Mouse (Mus musculus): Measurements from ENCODE around the gene P4ha3. TPM values are rescaled to one million over a fixed set of nuclear protein-coding genes. Genes with fewer than 3 reads are reported as not detected.

Gene P4ha3
- polyA plus RNA-seq, 1 experiment from 2014 or later, result 0.76 TPM

DNA sequence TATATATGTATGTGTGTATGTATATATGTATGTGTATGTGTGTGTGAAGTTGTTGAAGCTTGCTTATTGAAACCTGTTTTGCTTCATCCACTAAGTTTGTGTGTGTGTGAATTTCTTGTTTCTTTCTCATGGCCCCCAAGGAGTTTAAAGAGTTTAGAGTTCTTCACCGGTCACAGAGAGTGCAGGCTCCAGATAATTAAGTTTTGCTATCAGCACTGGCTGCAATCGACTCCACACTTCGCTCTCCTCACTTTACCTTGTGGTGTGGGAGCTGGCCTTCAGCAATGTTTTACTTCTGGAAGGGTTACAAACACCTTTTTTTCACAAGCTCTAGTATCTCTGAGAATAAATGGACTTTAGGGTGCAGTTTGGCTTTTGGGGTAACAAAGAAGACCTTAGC lies 45.9 kb downstream of the P4ha3 start:
- Histone ChIP-seq H3K27me3 (no peaks in the 10 kb centered on the region), H3K27ac (no peak overlapping the region), H3K9me3 (replicated peaks) (no peaks in the 10 kb centered on the region), H3K9ac (no peak overlapping the region), H3K36me3 (peaks cover 66% of the 10 kb centered on the region), H3K4me3 (replicated peaks) (no peak overlapping the region), H3K4me1 (replicated peaks) (no peaks in the 10 kb centered on the region), H3K4me2 (no peak overlapping the region)
- WGBS (ENCODE audit: insufficient replicate concordance), result 59% methylated on average over 3 of the region's 3 CpGs
- DNase-seq (no peak), ATAC-seq (ENCODE audit: low read depth) (no peak)

DNA sequence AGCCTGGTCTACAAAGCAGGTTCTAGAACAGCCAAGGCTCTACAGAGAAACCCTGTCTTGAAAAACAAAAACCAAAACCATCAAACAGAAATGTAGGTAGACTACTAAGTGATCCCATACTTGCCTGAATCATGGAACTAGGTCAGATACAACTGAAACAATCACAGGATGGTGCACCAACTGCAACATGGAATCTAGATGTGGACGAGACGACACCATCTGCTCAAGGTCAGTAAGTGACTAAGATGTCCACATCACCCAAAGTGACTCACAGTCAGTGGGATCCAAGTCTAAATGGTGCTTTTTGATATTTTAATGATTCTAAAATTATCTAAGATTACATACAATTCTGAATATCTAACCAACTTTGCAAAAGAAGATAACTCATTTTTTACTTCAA lies 50.6 kb downstream of the P4ha3 start:
- 77% methylated on average over 2 of the region's 2 CpGs for WGBS (ENCODE audit: insufficient replicate concordance)
- peaks cover 77% of the 10 kb centered on the region for H3K36me3 ChIP-seq
- no peak overlapping the region for H3K4me2 ChIP-seq

DNA sequence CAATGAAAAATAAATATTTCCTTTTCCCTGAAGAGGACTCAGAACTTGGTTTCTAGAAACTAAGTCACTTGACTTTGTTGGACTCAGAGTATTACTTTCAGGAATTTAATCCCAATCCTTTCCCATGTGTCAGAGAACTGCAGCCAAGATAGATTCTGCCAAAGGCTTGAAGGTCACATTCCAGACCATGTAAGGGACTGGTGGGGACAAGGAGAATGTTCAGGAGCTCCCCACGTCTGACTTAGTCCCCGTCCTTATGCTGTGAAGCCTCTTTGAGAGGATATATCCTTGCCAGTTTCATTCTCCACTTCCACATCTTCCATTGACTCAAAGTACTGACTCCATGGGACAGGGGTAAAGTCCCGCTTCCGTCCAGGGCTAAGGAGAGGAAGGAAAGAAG lies 69.7 kb downstream of the P4ha3 start:
- H3K27ac ChIP-seq, result no peak overlapping the region
- no peak overlapping the region for H3K4me2 ChIP-seq
- peaks cover 9% of the 10 kb centered on the region for H3K36me3 ChIP-seq
- no peak overlapping the region for H3K4me3 ChIP-seq (replicated peaks)
- ATAC-seq (ENCODE audit: low read depth) (no peak), DNase-seq (no peak)
- WGBS (ENCODE audit: insufficient replicate concordance), result 80% methylated on average over 4 of the region's 4 CpGs
- H3K9ac ChIP-seq, result no peak overlapping the region
- no peaks in the 10 kb centered on the region for H3K4me1 ChIP-seq (replicated peaks)
- H3K27me3 ChIP-seq, result no peaks in the 10 kb centered on the region
- no peaks in the 10 kb centered on the region for H3K9me3 ChIP-seq (replicated peaks)

More for the DNA sequence above, 50.6 kb downstream of the P4ha3 start:
- Histone ChIP-seq H3K9me3 (replicated peaks) (no peaks in the 10 kb centered on the region), H3K9ac (no peak overlapping the region), H3K4me1 (replicated peaks) (no peaks in the 10 kb centered on the region), H3K4me3 (replicated peaks) (no peak overlapping the region), H3K27ac (no peak overlapping the region), H3K27me3 (no peaks in the 10 kb centered on the region)
- ATAC-seq (ENCODE audit: low read depth) (no peak), DNase-seq (no peak)

DNA sequence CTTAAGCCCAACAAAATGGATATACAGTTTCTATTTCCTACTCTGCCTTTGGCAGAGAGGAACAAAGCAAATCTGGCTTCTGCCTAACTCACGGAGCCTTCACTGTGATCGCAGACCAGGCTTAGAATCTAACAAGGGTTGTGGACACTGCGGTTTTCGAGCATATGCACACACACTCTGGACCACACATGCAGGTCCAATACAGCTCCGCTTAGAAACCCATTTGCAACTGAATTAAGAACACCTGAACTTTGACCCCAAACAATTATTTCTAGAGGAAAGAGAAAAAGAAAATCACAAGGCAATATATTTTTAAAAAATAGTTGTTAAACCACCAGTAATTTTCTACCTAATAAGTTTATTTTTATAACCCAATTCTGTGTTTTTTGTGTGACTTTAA lies 71.0 kb downstream of the P4ha3 start:
- H3K27ac ChIP-seq, result no peak overlapping the region

DNA sequence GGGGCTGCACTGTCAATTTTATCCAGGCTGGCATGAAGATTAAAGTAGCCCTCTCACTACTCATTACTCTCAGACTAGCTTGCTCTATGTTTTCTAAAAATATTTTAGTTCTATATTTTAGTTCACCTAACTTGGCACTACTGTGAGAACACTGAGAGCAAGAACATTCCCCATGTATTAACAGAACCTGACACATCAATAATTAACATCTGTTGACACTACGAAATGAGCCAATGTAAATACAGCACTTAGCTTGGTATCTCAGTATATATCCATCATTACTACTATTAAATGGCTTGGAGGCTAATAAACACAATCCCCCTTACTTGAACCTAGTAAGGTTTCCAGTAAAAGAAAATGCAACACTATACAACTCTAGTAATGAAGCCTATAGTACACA lies 71.4 kb downstream of the P4ha3 start:
- no peak overlapping the region for H3K9ac ChIP-seq
- H3K27me3 ChIP-seq, result no peaks in the 10 kb centered on the region
- ATAC-seq (ENCODE audit: low read depth) (no peak), DNase-seq (no peak)
- no peak overlapping the region for H3K4me2 ChIP-seq
- no peak overlapping the region for H3K4me3 ChIP-seq (replicated peaks)
- H3K9me3 ChIP-seq (replicated peaks), result no peaks in the 10 kb centered on the region
- H3K4me1 ChIP-seq (replicated peaks), result no peaks in the 10 kb centered on the region
- peaks cover 3% of the 10 kb centered on the region; the same call in 1 of the 2 replicates for H3K36me3 ChIP-seq
- H3K27ac ChIP-seq, result no peak overlapping the region
- 78% methylated on average over 1 of the region's 1 CpGs for WGBS (ENCODE audit: insufficient replicate concordance)

More for the DNA sequence above, 71.0 kb downstream of the P4ha3 start:
- H3K36me3 ChIP-seq, result peaks cover 6% of the 10 kb centered on the region
- DNase-seq (no peak), ATAC-seq (ENCODE audit: low read depth) (no peak)
- 79% methylated on average over 5 of the region's 5 CpGs for WGBS (ENCODE audit: insufficient replicate concordance)
- H3K9ac ChIP-seq, result no peak overlapping the region
- H3K4me2 ChIP-seq, result no peak overlapping the region
- no peak overlapping the region for H3K4me3 ChIP-seq (replicated peaks)
- H3K9me3 ChIP-seq (replicated peaks), result no peaks in the 10 kb centered on the region
- H3K27me3 ChIP-seq, result no peaks in the 10 kb centered on the region
- H3K4me1 ChIP-seq (replicated peaks), result no peaks in the 10 kb centered on the region

DNA sequence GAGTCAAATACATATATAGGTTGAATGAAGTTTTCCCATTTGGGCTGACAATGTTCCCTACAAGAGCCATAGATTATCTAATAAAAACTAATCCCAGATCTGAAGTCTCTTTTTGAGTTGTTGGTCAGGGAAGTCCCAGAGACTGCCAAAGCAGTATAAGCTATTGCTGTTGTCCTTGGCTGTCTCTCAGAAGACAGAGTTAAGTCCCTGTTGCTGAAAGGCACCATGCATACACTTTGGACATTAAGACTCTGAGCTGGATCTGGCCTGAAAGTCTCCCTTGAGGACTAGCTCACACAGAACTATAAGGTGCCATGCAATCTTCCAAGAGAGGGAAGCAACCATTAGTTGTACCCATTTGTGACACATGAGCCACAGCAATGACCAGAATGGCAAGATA lies 72.5 kb downstream of the P4ha3 start:
- no peak overlapping the region for H3K9ac ChIP-seq
- peaks cover 3% of the 10 kb centered on the region; the same call in 1 of the 2 replicates for H3K4me1 ChIP-seq (replicated peaks)
- DNase-seq (no peak), ATAC-seq (ENCODE audit: low read depth) (no peak)
- H3K36me3 ChIP-seq, result peaks cover 3% of the 10 kb centered on the region; the same call in 1 of the 2 replicates
- H3K27ac ChIP-seq, result no peak overlapping the region
- no peaks in the 10 kb centered on the region for H3K9me3 ChIP-seq (replicated peaks)
- H3K4me3 ChIP-seq (replicated peaks), result no peak overlapping the region
- H3K27me3 ChIP-seq, result no peaks in the 10 kb centered on the region
- H3K4me2 ChIP-seq, result no peak overlapping the region

DNA sequence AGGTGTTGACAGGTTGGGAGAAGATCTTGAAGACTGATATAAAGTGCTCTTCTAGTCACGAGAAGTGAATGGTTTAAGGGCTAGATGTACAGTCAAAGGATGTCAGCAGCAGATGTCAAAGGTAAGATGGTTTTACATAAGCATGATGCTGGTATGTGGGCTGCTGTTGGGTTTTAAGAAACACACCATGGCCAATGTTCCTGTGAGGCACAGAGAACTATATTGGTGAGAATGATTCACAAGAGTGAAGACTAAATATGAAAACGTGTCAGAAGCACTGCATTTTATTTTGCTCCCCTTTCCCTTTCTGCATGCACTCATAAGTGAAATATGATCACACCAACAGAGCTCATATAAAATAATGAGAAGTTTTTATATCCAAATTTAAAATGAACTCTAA lies 77.8 kb downstream of the P4ha3 start:
- peaks cover 11% of the 10 kb centered on the region for H3K4me1 ChIP-seq (replicated peaks)
- ATAC-seq (ENCODE audit: low read depth), result no peak
- DNase-seq, result no peak
- no peaks in the 10 kb centered on the region for H3K9me3 ChIP-seq (replicated peaks)
- no peak overlapping the region for H3K27ac ChIP-seq
- H3K4me2 ChIP-seq, result no peak overlapping the region
- no peaks in the 10 kb centered on the region for H3K27me3 ChIP-seq
- H3K9ac ChIP-seq, result no peak overlapping the region
- WGBS (ENCODE audit: insufficient replicate concordance), result 72% methylated on average over 2 of the region's 2 CpGs
- H3K4me3 ChIP-seq (replicated peaks), result no peak overlapping the region
- H3K36me3 ChIP-seq, result no peaks in the 10 kb centered on the region

DNA sequence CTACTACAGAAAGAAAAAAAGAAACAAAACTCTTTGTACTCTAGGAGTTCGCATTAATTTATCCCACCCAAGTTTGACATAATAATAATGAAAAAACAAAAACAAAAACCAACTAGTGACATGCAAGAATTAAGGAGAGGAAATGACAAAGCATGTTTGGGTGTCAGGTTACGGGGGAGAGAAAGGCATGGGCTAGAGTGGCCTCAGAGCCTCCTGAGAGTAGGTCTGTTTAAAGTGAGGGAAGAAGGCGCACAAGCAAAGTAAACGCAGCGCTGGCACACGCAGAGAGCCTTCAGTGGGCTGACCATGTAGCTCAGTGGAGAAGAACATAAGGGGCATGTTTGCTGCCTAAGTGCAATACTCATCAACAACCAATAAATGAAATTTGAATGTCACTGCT lies 79.6 kb downstream of the P4ha3 start:
- Histone ChIP-seq H3K4me1 (replicated peaks) (peaks cover 16% of the 10 kb centered on the region), H3K27me3 (no peaks in the 10 kb centered on the region), H3K4me3 (replicated peaks) (no peak overlapping the region), H3K27ac (no peak overlapping the region), H3K36me3 (no peaks in the 10 kb centered on the region), H3K9me3 (replicated peaks) (no peaks in the 10 kb centered on the region), H3K9ac (no peak overlapping the region), H3K4me2 (no peak overlapping the region)
- WGBS (ENCODE audit: insufficient replicate concordance), result 42% methylated on average over 6 of the region's 6 CpGs
- DNase-seq (no peak), ATAC-seq (ENCODE audit: low read depth) (no peak)

Other genes starting within 250 kb of the P4ha3 start
- gene Pold3, start 164.0 kb upstream of the P4ha3 start, polyA plus RNA-seq (2015; fragmentation: Nextera tagmentation; extraction: Ambion mirVana), result 54.4 and 68.4 TPM in 2 replicates
- gene Lipt2, start 126.2 kb upstream of the P4ha3 start, polyA plus RNA-seq (2015; fragmentation: Nextera tagmentation; extraction: Ambion mirVana), result 7.0 and 7.2 TPM in 2 replicates
- 1.5 TPM in 2 replicates for gene Kcne3, start 109.0 kb upstream of the P4ha3 start, polyA plus RNA-seq (2015; fragmentation: Nextera tagmentation; extraction: Ambion mirVana)
- gene Pgm2l1, start 58.1 kb upstream of the P4ha3 start, polyA plus RNA-seq (2015; fragmentation: Nextera tagmentation; extraction: Ambion mirVana), result 1.8 and 2.0 TPM in 2 replicates
- gene C2cd3, start 86.7 kb downstream of the P4ha3 start, polyA plus RNA-seq (2015; fragmentation: Nextera tagmentation; extraction: Ambion mirVana), result 8.5 and 10.3 TPM in 2 replicates
- 24.0 and 26.3 TPM in 2 replicates for gene Ppme1, start 86.8 kb downstream of the P4ha3 start, polyA plus RNA-seq (2015; fragmentation: Nextera tagmentation; extraction: Ambion mirVana)
- not detected in 2 replicates for gene Ucp3, start 187.5 kb downstream of the P4ha3 start, polyA plus RNA-seq (2015; fragmentation: Nextera tagmentation; extraction: Ambion mirVana)
- 673 and 808 TPM in 2 replicates for gene Ucp2, start 207.8 kb downstream of the P4ha3 start, polyA plus RNA-seq (2015; fragmentation: Nextera tagmentation; extraction: Ambion mirVana)
- 2.5 TPM in 2 replicates for gene Dnajb13, start 229.4 kb downstream of the P4ha3 start, polyA plus RNA-seq (2015; fragmentation: Nextera tagmentation; extraction: Ambion mirVana)

Measured in liver, embryonic 13.5 days (tissue).